Mouse (Mus musculus) olfactory bulb, adult 2 months (tissue): ENCODE data around the gene Olfr1423. TPM values are rescaled to one million over a fixed set of nuclear protein-coding genes. Genes with fewer than 3 reads are reported as not detected.
"Not testable (repeated sequence)": the region's sequence is repeated elsewhere in the genome, so short reads cannot be mapped to it uniquely, and the experiment has no call there.

ENCODE experiments used
- H3K27ac ChIP-seq: fragments of 200-500 bp; 2 replicates; pipeline ENCODE4 v1.5.1; 2012; ENCODE audit warnings: low read depth, low read length; ENCODE audit not compliant: insufficient read depth
- H3K4me1 ChIP-seq: fragments of 200-500 bp; 2 replicates; pipeline ENCODE4 v1.6.1; 2012; ENCODE audit warnings: low read length; ENCODE audit not compliant: control insufficient read depth, insufficient read depth
- H3K4me3 ChIP-seq: fragments of 200-500 bp; 2 replicates; pipeline ENCODE4 v1.5.1; 2012; ENCODE audit warnings: mild to moderate bottlenecking, low read depth, low read length, moderate library complexity; ENCODE audit not compliant: insufficient read depth
- CTCF ChIP-seq: fragments of 200-500 bp; IDR thresholded peaks from 2 replicates; pipeline ENCODE4 v1.5.1; 2012; ENCODE audit warnings: low read depth, mild to moderate bottlenecking, low read length, moderate library complexity; ENCODE audit not compliant: insufficient read depth
- POLR2A ChIP-seq: fragments of 200-500 bp; IDR thresholded peaks from 2 replicates; pipeline ENCODE4 v1.6.1; 2012; ENCODE audit warnings: mild to moderate bottlenecking, low read depth, low read length, moderate library complexity; ENCODE audit not compliant: insufficient read depth
- WGBS: fragments of 180-500 bp; shearing (Covaris S2); methylation state at CpG from one replicate; pipeline ENCODE4 v1.1.7; 2018; 5-methylcytosine and 5-hydroxymethylcytosine counted together
- polyA plus RNA-seq: library from polyadenylated mRNA; stranded (reverse); fragments of >200 nt; gene quantifications from 2 replicates; pipeline ENCODE4 v1.2.4, GENCODE M21; 2012; ENCODE audit warnings: low replicate concordance; ENCODE audit not compliant: missing spikeins, insufficient read depth, insufficient read length

Gene Olfr1423
- not detected in 2 replicates for polyA plus RNA-seq

GRCm38 (mm10) chr19:12041217-12041616 is at the start of gene Olfr1423:
TSS of gene Olfr1423 (minus strand) at chr19:12041317.
- H3K4me1 ChIP-seq: no peaks in the 10 kb centered on the region
- 63% methylated on average over 2 of the region's 2 CpGs for WGBS
- H3K27ac ChIP-seq: no peak within 1 kb of the TSS
- TF ChIP-seq CTCF: no peak
- no peak for TF ChIP-seq POLR2A
- H3K4me3 ChIP-seq: no peak within 1 kb of the TSS

- not testable (repeated sequence) for H3K4me1 ChIP-seq, H3K27ac ChIP-seq, H3K4me3 ChIP-seq
- WGBS: 74% methylated on average over 4 of the region's 4 CpGs
Measured at GRCm38 (mm10) chr19:12077631-12078030, 36.5 kb upstream of the Olfr1423 start, which contains the start of gene Olfr1425. TSS of gene Olfr1425 (minus strand) at chr19:12077731.

GRCm38 (mm10) chr19:12069546-12069945 is 28.4 kb upstream of the Olfr1423 start:
- whole genome bisulfite sequencing: 83% methylated on average over 1 of the region's 1 CpGs
- H3K4me1 ChIP-seq, H3K4me3 ChIP-seq, H3K27ac ChIP-seq: not testable (repeated sequence)

GRCm38 (mm10) chr19:12067806-12068205 is 26.7 kb upstream of the Olfr1423 start:
- not testable (repeated sequence) for H3K27ac ChIP-seq, H3K4me3 ChIP-seq, H3K4me1 ChIP-seq
- WGBS: 67% methylated on average over 1 of the region's 1 CpGs

- not testable (repeated sequence) for H3K27ac ChIP-seq, H3K4me1 ChIP-seq
- WGBS: 82% methylated on average over 1 of the region's 1 CpGs
Measured at GRCm38 (mm10) chr19:12062582-12062981, 21.5 kb upstream of the Olfr1423 start, which contains the start of gene Olfr1424. TSS of gene Olfr1424 (minus strand) at chr19:12062682.

GRCm38 (mm10) chr19:12043163-12043562 is 2.0 kb upstream of the Olfr1423 start:
- WGBS: 93% methylated on average over 5 of the region's 5 CpGs
- H3K27ac ChIP-seq: no peak overlapping the region
- no peak for TF ChIP-seq CTCF

More at GRCm38 (mm10) chr19:12062582-12062981, 21.5 kb upstream of the Olfr1423 start, which contains the start of gene Olfr1424:
- H3K4me3 ChIP-seq: not testable (repeated sequence)

GRCm38 (mm10) chr19:12037727-12038126 is 3.4 kb downstream of the Olfr1423 start:
- H3K27ac ChIP-seq: no peak overlapping the region
- no peak for TF ChIP-seq POLR2A
- no peak for TF ChIP-seq CTCF
- H3K4me1 ChIP-seq: no peaks in the 10 kb centered on the region
- H3K4me3 ChIP-seq: no peak overlapping the region

More at GRCm38 (mm10) chr19:12043163-12043562, 2.0 kb upstream of the Olfr1423 start:
- H3K4me3 ChIP-seq: no peak overlapping the region
- H3K4me1 ChIP-seq: no peaks in the 10 kb centered on the region

GRCm38 (mm10) chr19:12026606-12027005 is 14.5 kb downstream of the Olfr1423 start:
- no peak overlapping the region for H3K4me3 ChIP-seq
- TF ChIP-seq CTCF: no peak
- no peaks in the 10 kb centered on the region for H3K4me1 ChIP-seq
- no peak overlapping the region for H3K27ac ChIP-seq
- 82% methylated on average over 2 of the region's 2 CpGs for WGBS

- Histone ChIP-seq H3K4me3 (no peak overlapping the region), H3K4me1 (no peaks in the 10 kb centered on the region), H3K27ac (no peak overlapping the region)
- 92% methylated on average over 3 of the region's 3 CpGs for whole genome bisulfite sequencing
- no peak for TF ChIP-seq POLR2A
- no peak for TF ChIP-seq CTCF
Measured at GRCm38 (mm10) chr19:12025333-12025732, 15.8 kb downstream of the Olfr1423 start.

- TF ChIP-seq CTCF (no peak), POLR2A (no peak)
- Histone ChIP-seq H3K4me3 (no peak overlapping the region), H3K4me1 (no peaks in the 10 kb centered on the region), H3K27ac (no peak overlapping the region)
- 88% methylated on average over 4 of the region's 4 CpGs for WGBS
Measured at GRCm38 (mm10) chr19:12024149-12024548, 17.0 kb downstream of the Olfr1423 start.
